Mouse (Mus musculus): ENCODE measurements at regions not wholly inside any gene's neighbourhood (a gene's known extent, or its start where the extent isn't known, plus 50 kb on each side); places are given as distances from the start of the nearest gene placed in this dataset.

- no peak overlapping the region for H3K27ac ChIP-seq (ENCODE audit: low read length)
- DNase-seq (ENCODE audit: low spot score), result peak; percentile 83
- H3K27me3 ChIP-seq (replicated peaks; ENCODE audit: insufficient read depth, low read length), result no peaks in the 10 kb centered on the region
- no peak overlapping the region for H3K4me3 ChIP-seq (ENCODE audit: low read depth, low read length)
- H3K36me3 ChIP-seq (ENCODE audit: insufficient read depth, low read length), result no peaks in the 10 kb centered on the region
- no peaks in the 10 kb centered on the region for H3K4me1 ChIP-seq (ENCODE audit: insufficient read depth, low read depth, low read length)
- TF ChIP-seq CTCF (IDR thresholded peaks at IDR 0.05) (peak; percentile 75), EP300 (IDR thresholded peaks at IDR 0.05) (no peak)
- no peak overlapping the region for H3K4me2 ChIP-seq (replicated peaks; ENCODE audit: low read depth, low read length)
- H3K9me3 ChIP-seq (ENCODE audit: low read length), result no peaks in the 10 kb centered on the region
- 31% methylated on average over 5 of the region's 5 CpGs for WGBS
- H3K9ac ChIP-seq (replicated peaks; ENCODE audit: low read depth), result no peak overlapping the region
- peak; percentile 73 for ATAC-seq
Observed at GRCm38 (mm10) chr15:42207187-42207846, 2073.2 kb downstream of the 9330182O14Rik start.

- ATAC-seq, result no peak
- H3K4me1 ChIP-seq (ENCODE audit: insufficient read depth, low read depth, low read length), result no peaks in the 10 kb centered on the region
Observed at GRCm38 (mm10) chr15:42219496-42219895, 2085.3 kb downstream of the 9330182O14Rik start.

GRCm38 (mm10) chr15:42220005-42220404, 2085.8 kb downstream of the 9330182O14Rik start:
- H3K27ac ChIP-seq (ENCODE audit: low read length), result no peak overlapping the region
- H3K4me3 ChIP-seq (ENCODE audit: low read depth, low read length), result no peak overlapping the region
- TF ChIP-seq EP300 (IDR thresholded peaks at IDR 0.05) (no peak), CTCF (IDR thresholded peaks at IDR 0.05) (no peak)
- ATAC-seq (no peak), DNase-seq (ENCODE audit: low spot score) (no peak)
- no peaks in the 10 kb centered on the region for H3K4me1 ChIP-seq (ENCODE audit: insufficient read depth, low read depth, low read length)
- H3K27me3 ChIP-seq (replicated peaks; ENCODE audit: insufficient read depth, low read length), result no peaks in the 10 kb centered on the region
- 63% methylated on average over 3 of the region's 3 CpGs for WGBS
- no peak overlapping the region for H3K9ac ChIP-seq (replicated peaks; ENCODE audit: low read depth)
- H3K4me2 ChIP-seq (replicated peaks; ENCODE audit: low read depth, low read length), result no peak overlapping the region
- H3K36me3 ChIP-seq (ENCODE audit: insufficient read depth, low read length), result no peaks in the 10 kb centered on the region
- no peaks in the 10 kb centered on the region for H3K9me3 ChIP-seq (ENCODE audit: low read length)

More at GRCm38 (mm10) chr15:42219496-42219895, 2085.3 kb downstream of the 9330182O14Rik start:
- Histone ChIP-seq H3K36me3 (ENCODE audit: insufficient read depth, low read length) (no peaks in the 10 kb centered on the region), H3K27ac (ENCODE audit: low read length) (no peak overlapping the region), H3K9me3 (ENCODE audit: low read length) (no peaks in the 10 kb centered on the region), H3K4me2 (replicated peaks; ENCODE audit: low read depth, low read length) (no peak overlapping the region), H3K4me3 (ENCODE audit: low read depth, low read length) (no peak overlapping the region), H3K27me3 (replicated peaks; ENCODE audit: insufficient read depth, low read length) (no peaks in the 10 kb centered on the region), H3K9ac (replicated peaks; ENCODE audit: low read depth) (no peak overlapping the region)
- WGBS, result 90% methylated on average over 11 of the region's 11 CpGs
- TF ChIP-seq EP300 (IDR thresholded peaks at IDR 0.05), result no peak
- no peak for DNase-seq (ENCODE audit: low spot score)

- H3K36me3 ChIP-seq (ENCODE audit: insufficient read depth, low read length), result no peaks in the 10 kb centered on the region
- no peaks in the 10 kb centered on the region for H3K4me1 ChIP-seq (ENCODE audit: insufficient read depth, low read depth, low read length)
- H3K4me2 ChIP-seq (replicated peaks; ENCODE audit: low read depth, low read length), result no peak overlapping the region
- H3K27ac ChIP-seq (ENCODE audit: low read length), result no peak overlapping the region
- no peaks in the 10 kb centered on the region for H3K9me3 ChIP-seq (ENCODE audit: low read length)
- WGBS, result 17% methylated on average over 1 of the region's 1 CpGs
- H3K4me3 ChIP-seq (ENCODE audit: low read depth, low read length), result no peak overlapping the region
- H3K27me3 ChIP-seq (replicated peaks; ENCODE audit: insufficient read depth, low read length), result no peaks in the 10 kb centered on the region
- no peak for TF ChIP-seq EP300 (IDR thresholded peaks at IDR 0.05)
- no peak for TF ChIP-seq CTCF (IDR thresholded peaks at IDR 0.05)
- ATAC-seq (no peak), DNase-seq (ENCODE audit: low spot score) (no peak)
- no peak overlapping the region for H3K9ac ChIP-seq (replicated peaks; ENCODE audit: low read depth)
Observed at GRCm38 (mm10) chr15:42225006-42225405, 2090.8 kb downstream of the 9330182O14Rik start.

- no peaks in the 10 kb centered on the region for H3K9me3 ChIP-seq (ENCODE audit: low read length)
- H3K9ac ChIP-seq (replicated peaks; ENCODE audit: low read depth), result no peak overlapping the region
- H3K4me1 ChIP-seq (ENCODE audit: insufficient read depth, low read depth, low read length), result no peaks in the 10 kb centered on the region
- no peak overlapping the region for H3K4me2 ChIP-seq (replicated peaks; ENCODE audit: low read depth, low read length)
- no peak for TF ChIP-seq EP300 (IDR thresholded peaks at IDR 0.05)
- TF ChIP-seq CTCF (IDR thresholded peaks at IDR 0.05), result no peak
- H3K36me3 ChIP-seq (ENCODE audit: insufficient read depth, low read length), result no peaks in the 10 kb centered on the region
- ATAC-seq, result no peak
- no peak overlapping the region for H3K27ac ChIP-seq (ENCODE audit: low read length)
- no peaks in the 10 kb centered on the region for H3K27me3 ChIP-seq (replicated peaks; ENCODE audit: insufficient read depth, low read length)
- DNase-seq (ENCODE audit: low spot score), result no peak
- H3K4me3 ChIP-seq (ENCODE audit: low read depth, low read length), result no peak overlapping the region
- WGBS, result 54% methylated on average over 3 of the region's 3 CpGs
Observed at GRCm38 (mm10) chr15:42231692-42232091, 2097.5 kb downstream of the 9330182O14Rik start.

GRCm38 (mm10) chr15:42246812-42247211, 2112.6 kb downstream of the 9330182O14Rik start:
- H3K27me3 ChIP-seq (replicated peaks; ENCODE audit: insufficient read depth, low read length), result no peaks in the 10 kb centered on the region
- no peak for ATAC-seq
- no peak for TF ChIP-seq CTCF (IDR thresholded peaks at IDR 0.05)
- no peak for TF ChIP-seq EP300 (IDR thresholded peaks at IDR 0.05)
- H3K9ac ChIP-seq (replicated peaks; ENCODE audit: low read depth), result no peak overlapping the region
- no peaks in the 10 kb centered on the region for H3K4me1 ChIP-seq (ENCODE audit: insufficient read depth, low read depth, low read length)
- no peak overlapping the region for H3K4me2 ChIP-seq (replicated peaks; ENCODE audit: low read depth, low read length)
- H3K9me3 ChIP-seq (ENCODE audit: low read length), result no peaks in the 10 kb centered on the region
- no peak for DNase-seq (ENCODE audit: low spot score)
- WGBS, result 96% methylated on average over 1 of the region's 1 CpGs
- no peak overlapping the region for H3K27ac ChIP-seq (ENCODE audit: low read length)
- H3K36me3 ChIP-seq (ENCODE audit: insufficient read depth, low read length), result no peaks in the 10 kb centered on the region
- no peak overlapping the region for H3K4me3 ChIP-seq (ENCODE audit: low read depth, low read length)
